Mouse (Mus musculus): ENCODE results near the gene Lonp1. TPM values are rescaled to one million over a fixed set of nuclear protein-coding genes. Genes with fewer than 3 reads are reported as not detected.
"Not testable (repeated sequence)": the region's sequence is repeated elsewhere in the genome, so short reads cannot be mapped to it uniquely, and the experiment has no call there.

The Lonp1 gene
- polyA plus RNA-seq, 1 experiment from 2014 or later, result 48.3 TPM

DNA sequence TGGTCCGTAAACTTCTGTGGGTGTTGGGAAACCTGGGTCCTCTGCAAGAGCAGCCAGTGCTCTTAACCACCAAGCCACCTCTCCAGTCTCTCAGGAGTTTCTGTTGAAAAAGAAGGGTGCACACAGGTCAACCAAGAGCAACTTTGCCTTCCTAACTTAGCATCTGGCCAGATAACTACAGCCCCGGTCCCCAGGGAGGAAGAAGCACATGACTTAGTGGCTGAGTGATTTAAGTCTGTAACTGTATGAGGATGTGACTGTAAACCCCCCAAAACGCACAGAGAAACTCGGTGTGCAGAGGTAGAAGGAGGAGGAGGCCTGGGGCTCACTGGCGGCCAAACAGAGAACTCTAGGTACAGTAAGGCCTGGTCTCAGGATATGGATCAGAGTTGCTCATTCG, 7.3 kb upstream of the Lonp1 start:
- no peak for DNase-seq (ENCODE audit: low spot score)
- no peaks in the 10 kb centered on the region for H3K9me3 ChIP-seq (replicated peaks; ENCODE audit: control insufficient read depth, low read length)
- no peak overlapping the region for H3K4me2 ChIP-seq (ENCODE audit: low read depth, low read length)

GRCm38 (mm10) chr17:56631807-56632206, 5.1 kb upstream of the Lonp1 start:
- WGBS, result 56% methylated on average over 4 of the region's 4 CpGs

More for the DNA sequence above, 7.3 kb upstream of the Lonp1 start:
- Histone ChIP-seq H3K9ac (replicated peaks; ENCODE audit: low read length) (no peak overlapping the region), H3K4me3 (ENCODE audit: low read depth, low read length) (no peak overlapping the region), H3K27me3 (ENCODE audit: control insufficient read depth, insufficient read depth, low read length) (no peaks in the 10 kb centered on the region), H3K27ac (replicated peaks; ENCODE audit: low read depth, low read length) (no peak overlapping the region), H3K36me3 (replicated peaks; ENCODE audit: control insufficient read depth, insufficient read depth, low read depth, low read length) (no peaks in the 10 kb centered on the region), H3K4me1 (ENCODE audit: control insufficient read depth, insufficient read depth, low read length) (no peaks in the 10 kb centered on the region)
- 77% methylated on average over 6 of the region's 6 CpGs for WGBS
- no peak for ATAC-seq (replicated peaks; ENCODE audit: insufficient number of reproducible peaks, low FRiP score, low TSS enrichment, low read depth)

GRCm38 (mm10) chr17:56629800-56630781, 3.4 kb upstream of the Lonp1 start:
- not testable (repeated sequence) for H3K27me3 ChIP-seq (ENCODE audit: control insufficient read depth, insufficient read depth, low read length); H3K9me3 ChIP-seq (replicated peaks; ENCODE audit: control insufficient read depth, low read length); DNase-seq (ENCODE audit: low spot score); H3K9ac ChIP-seq (replicated peaks; ENCODE audit: low read length); H3K4me1 ChIP-seq (ENCODE audit: control insufficient read depth, insufficient read depth, low read length); H3K4me2 ChIP-seq (ENCODE audit: low read depth, low read length); H3K27ac ChIP-seq (replicated peaks; ENCODE audit: low read depth, low read length); H3K36me3 ChIP-seq (replicated peaks; ENCODE audit: control insufficient read depth, insufficient read depth, low read depth, low read length); H3K4me3 ChIP-seq (ENCODE audit: low read depth, low read length); ATAC-seq (replicated peaks; ENCODE audit: insufficient number of reproducible peaks, low FRiP score, low TSS enrichment, low read depth)
- 88% methylated on average over 27 of the region's 27 CpGs for whole genome bisulfite sequencing

More at GRCm38 (mm10) chr17:56631807-56632206, 5.1 kb upstream of the Lonp1 start:
- Histone ChIP-seq H3K9ac (replicated peaks; ENCODE audit: low read length) (no peak overlapping the region), H3K9me3 (replicated peaks; ENCODE audit: control insufficient read depth, low read length) (no peaks in the 10 kb centered on the region), H3K4me1 (ENCODE audit: control insufficient read depth, insufficient read depth, low read length) (no peaks in the 10 kb centered on the region), H3K36me3 (replicated peaks; ENCODE audit: control insufficient read depth, insufficient read depth, low read depth, low read length) (no peaks in the 10 kb centered on the region), H3K27me3 (ENCODE audit: control insufficient read depth, insufficient read depth, low read length) (no peaks in the 10 kb centered on the region), H3K4me3 (ENCODE audit: low read depth, low read length) (no peak overlapping the region), H3K4me2 (ENCODE audit: low read depth, low read length) (no peak overlapping the region), H3K27ac (replicated peaks; ENCODE audit: low read depth, low read length) (no peak overlapping the region)
- DNase-seq (ENCODE audit: low spot score) (no peak), ATAC-seq (replicated peaks; ENCODE audit: insufficient number of reproducible peaks, low FRiP score, low TSS enrichment, low read depth) (no peak)

GRCm38 (mm10) chr17:56627530-56628277, 1.0 kb upstream of the Lonp1 start, which contains the start of gene Catsperd:
TSS of gene Catsperd (plus strand) at chr17:56628143.
- H3K27me3 ChIP-seq (ENCODE audit: control insufficient read depth, insufficient read depth, low read length), result no peaks in the 10 kb centered on the region
- peak within 1 kb of the TSS; percentile 81 for H3K4me3 ChIP-seq (ENCODE audit: low read depth, low read length)
- H3K9me3 ChIP-seq (replicated peaks; ENCODE audit: control insufficient read depth, low read length), result no peaks in the 10 kb centered on the region
- H3K27ac ChIP-seq (replicated peaks; ENCODE audit: low read depth, low read length), result peak within 1 kb of the TSS; percentile 59
- DNase-seq (ENCODE audit: low spot score), result peak; percentile 55
- peak within 1 kb of the TSS; percentile 76 for H3K4me2 ChIP-seq (ENCODE audit: low read depth, low read length)
- WGBS, result 9% methylated on average over 26 of the region's 26 CpGs
- peak; percentile 46 for ATAC-seq (replicated peaks; ENCODE audit: insufficient number of reproducible peaks, low FRiP score, low TSS enrichment, low read depth)
- H3K4me1 ChIP-seq (ENCODE audit: control insufficient read depth, insufficient read depth, low read length), result no peaks in the 10 kb centered on the region
- H3K9ac ChIP-seq (replicated peaks; ENCODE audit: low read length), result peak within 1 kb of the TSS; percentile 62
- H3K36me3 ChIP-seq (replicated peaks; ENCODE audit: control insufficient read depth, insufficient read depth, low read depth, low read length), result no peaks in the 10 kb centered on the region; the same call in none of the 2 replicates

DNA sequence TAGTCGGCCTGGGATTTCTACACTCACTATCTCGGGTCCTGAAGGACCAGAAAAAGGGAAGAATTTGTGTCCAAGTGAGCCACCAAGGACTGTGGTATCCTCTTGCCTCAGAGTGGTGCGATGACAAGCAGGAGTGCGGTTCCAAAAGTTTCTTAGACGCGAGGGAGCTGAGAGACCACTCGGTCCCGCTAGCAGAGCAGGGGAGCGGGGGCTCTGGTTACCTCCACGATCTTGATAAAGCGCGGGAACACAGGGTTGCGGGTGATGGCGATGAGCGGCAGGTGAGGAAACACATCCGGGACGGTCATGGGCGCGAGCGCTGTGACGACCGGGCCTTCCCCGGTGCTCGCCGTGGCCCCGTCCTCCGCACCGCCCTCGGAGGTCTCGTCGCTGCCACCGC, 427 bp downstream of the Lonp1 start:
- Histone ChIP-seq H3K27ac (replicated peaks; ENCODE audit: low read depth, low read length) (no peak overlapping the region), H3K4me1 (ENCODE audit: control insufficient read depth, insufficient read depth, low read length) (no peaks in the 10 kb centered on the region), H3K9ac (replicated peaks; ENCODE audit: low read length) (peak overlapping the region; percentile 77), H3K9me3 (replicated peaks; ENCODE audit: control insufficient read depth, low read length) (no peaks in the 10 kb centered on the region), H3K4me2 (ENCODE audit: low read depth, low read length) (peak overlapping the region; percentile 56), H3K27me3 (ENCODE audit: control insufficient read depth, insufficient read depth, low read length) (no peaks in the 10 kb centered on the region), H3K36me3 (replicated peaks; ENCODE audit: control insufficient read depth, insufficient read depth, low read depth, low read length) (peaks cover 3% of the 10 kb centered on the region), H3K4me3 (ENCODE audit: low read depth, low read length) (peak overlapping the region; percentile 81)
- ATAC-seq (replicated peaks; ENCODE audit: insufficient number of reproducible peaks, low FRiP score, low TSS enrichment, low read depth), result peak; percentile 7
- under 1% methylated on average over 31 of the region's 32 CpGs for WGBS
- DNase-seq (ENCODE audit: low spot score), result no peak

DNA sequence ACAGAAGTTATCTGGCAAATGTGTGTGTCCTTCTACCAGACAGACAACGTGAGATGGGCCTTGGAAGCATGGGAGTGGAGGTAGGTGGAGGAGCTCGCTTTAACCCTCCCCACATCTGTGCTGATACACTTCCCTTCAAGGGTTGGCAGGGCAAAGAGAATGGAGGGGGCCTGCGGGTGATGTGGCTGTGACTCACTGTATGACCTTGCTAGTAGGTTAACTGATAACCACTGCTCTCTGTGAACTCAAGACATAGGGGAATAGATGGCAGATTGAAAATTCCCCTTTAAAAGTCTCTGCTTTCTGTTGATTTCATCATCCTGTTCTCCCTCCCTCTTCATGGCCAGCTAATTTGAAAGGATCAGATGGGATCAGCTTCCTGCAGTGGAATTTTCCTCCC, 1.2 kb downstream of the Lonp1 start:
- H3K36me3 ChIP-seq (replicated peaks; ENCODE audit: control insufficient read depth, insufficient read depth, low read depth, low read length), result peaks cover 3% of the 10 kb centered on the region
- H3K4me1 ChIP-seq (ENCODE audit: control insufficient read depth, insufficient read depth, low read length), result no peaks in the 10 kb centered on the region
- H3K27me3 ChIP-seq (ENCODE audit: control insufficient read depth, insufficient read depth, low read length), result no peaks in the 10 kb centered on the region
- peak overlapping the region; percentile 81; the same call in 1 of the 2 replicates for H3K4me3 ChIP-seq (ENCODE audit: low read depth, low read length)
- no peak overlapping the region for H3K9ac ChIP-seq (replicated peaks; ENCODE audit: low read length)
- H3K4me2 ChIP-seq (ENCODE audit: low read depth, low read length), result peak overlapping the region; percentile 56; the same call in 1 of the 2 replicates
- no peak for DNase-seq (ENCODE audit: low spot score)
- ATAC-seq (replicated peaks; ENCODE audit: insufficient number of reproducible peaks, low FRiP score, low TSS enrichment, low read depth), result no peak
- no peak overlapping the region for H3K27ac ChIP-seq (replicated peaks; ENCODE audit: low read depth, low read length)
- H3K9me3 ChIP-seq (replicated peaks; ENCODE audit: control insufficient read depth, low read length), result no peaks in the 10 kb centered on the region
- WGBS, result 83% methylated on average over 3 of the region's 3 CpGs

DNA sequence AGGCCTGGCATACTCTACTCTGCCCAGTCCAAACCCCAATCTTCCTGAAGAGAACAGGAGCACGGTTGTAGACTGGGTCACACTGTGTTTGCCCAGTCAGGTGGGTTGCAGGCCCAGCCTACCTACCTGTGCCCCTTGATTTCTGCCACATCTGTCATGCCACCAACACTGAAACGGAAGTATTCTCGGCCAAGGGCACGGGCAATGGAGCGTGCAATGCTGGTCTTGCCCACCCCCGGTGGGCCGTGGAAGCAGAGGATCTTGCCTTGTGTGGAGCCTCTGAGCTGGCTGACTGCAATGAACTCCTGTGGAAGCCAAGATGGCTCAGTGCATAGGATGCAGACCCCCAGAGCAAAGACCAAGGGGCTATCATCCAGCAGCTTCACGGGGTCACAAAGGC, 9.1 kb downstream of the Lonp1 start:
- Histone ChIP-seq H3K36me3 (replicated peaks; ENCODE audit: control insufficient read depth, insufficient read depth, low read depth, low read length) (peaks cover 20% of the 10 kb centered on the region), H3K9ac (replicated peaks; ENCODE audit: low read length) (no peak overlapping the region), H3K4me2 (ENCODE audit: low read depth, low read length) (no peak overlapping the region), H3K27me3 (ENCODE audit: control insufficient read depth, insufficient read depth, low read length) (no peaks in the 10 kb centered on the region), H3K4me3 (ENCODE audit: low read depth, low read length) (no peak overlapping the region), H3K27ac (replicated peaks; ENCODE audit: low read depth, low read length) (no peak overlapping the region), H3K9me3 (replicated peaks; ENCODE audit: control insufficient read depth, low read length) (no peaks in the 10 kb centered on the region), H3K4me1 (ENCODE audit: control insufficient read depth, insufficient read depth, low read length) (peaks cover 7% of the 10 kb centered on the region)
- ATAC-seq (replicated peaks; ENCODE audit: insufficient number of reproducible peaks, low FRiP score, low TSS enrichment, low read depth), result no peak
- 92% methylated on average over 8 of the region's 8 CpGs for WGBS
- DNase-seq (ENCODE audit: low spot score), result no peak

Data from embryonic facial prominence, embryonic 11.5 days (tissue).